In the genomic region with DNA sequence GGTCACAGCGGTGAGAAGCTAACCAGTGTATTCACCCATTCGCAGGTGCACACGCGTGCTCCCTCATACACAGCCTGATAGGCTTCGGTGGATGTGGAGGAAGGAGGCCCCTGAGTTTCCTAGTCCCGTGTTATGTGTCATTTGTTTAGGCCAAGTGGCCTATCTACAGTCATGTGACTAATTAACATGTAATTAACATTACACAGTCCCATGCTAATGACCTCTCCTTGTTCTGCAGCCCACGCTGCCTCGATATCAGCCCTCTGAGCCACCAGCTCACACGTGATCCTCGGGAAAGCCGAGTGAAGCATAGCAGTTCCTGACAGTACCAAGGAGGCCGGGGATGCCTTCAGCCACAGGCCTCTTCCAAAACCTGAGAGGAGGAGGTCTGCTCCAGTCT, we compare ENCODE assay signal across 25 mouse cellular contexts. TPM values are rescaled to one million over a fixed set of nuclear protein-coding genes. Genes with fewer than 3 reads are reported as not detected.
DNase-seq lines count a peak whose midpoint lies in the region; ATAC-seq and TF ChIP-seq lines count a peak whose summit lies in the region.
"Had no signal": no experiment of that assay in that cellular context is flagged by ENCODE, and none has a peak within 500 bp of the region (broad histone marks: within the 10 kb centered on the region; RNA-seq: fewer than 3 reads in every experiment).

No protein-coding gene starts in this region.

- no peak overlapping the region for H3K4me3 ChIP-seq in hindbrain, embryonic 13.5 days
- H3K4me3 ChIP-seq in hindbrain, embryonic 10.5 days = no peak overlapping the region
- no peak overlapping the region for H3K4me3 ChIP-seq in midbrain, embryonic 14.5 days (replicated peaks; ENCODE audit: low read depth, low read length)
- no peak overlapping the region for H3K4me3 ChIP-seq in midbrain, embryonic 11.5 days (ENCODE audit: low read depth, low read length)
- peak overlapping the region; percentile 9 to 19; a peak in 2 of 4 replicates for H3K4me3 ChIP-seq in ES-E14 (ENCODE audit: insufficient read depth in 1 of 2, low read depth in 1 of 2, low read length in 2 of 2, poor library complexity in 1 of 2, severe bottlenecking in 1 of 2)
- H3K4me3 ChIP-seq in hindbrain, embryonic 14.5 days (replicated peaks; ENCODE audit: low read length) = no peak overlapping the region
- H3K4me3 ChIP-seq: embryonic facial prominence, embryonic 15.5 days; heart, embryonic 10.5 days; hindbrain, embryonic 15.5 days; limb, embryonic 13.5 days; liver, embryonic 13.5 days had no signal

- no peak overlapping the region for H3K9ac ChIP-seq in hindbrain, embryonic 13.5 days
- H3K9ac ChIP-seq in midbrain, embryonic 14.5 days (replicated peaks; ENCODE audit: low read length) = no peak overlapping the region
- no peak overlapping the region for H3K9ac ChIP-seq in midbrain, embryonic 11.5 days (ENCODE audit: low read length)
- 0 out of 2 replicates have a peak overlapping the region, but pooled peaks have one; percentile 2 for H3K9ac ChIP-seq in ES-E14 (ENCODE audit: insufficient read depth, low read depth, low read length, poor library complexity, severe bottlenecking)
- no peak overlapping the region for H3K9ac ChIP-seq in hindbrain, embryonic 14.5 days
- H3K9ac ChIP-seq: embryonic facial prominence, embryonic 15.5 days; hindbrain, embryonic 15.5 days; limb, embryonic 13.5 days; liver, embryonic 13.5 days; lung, embryonic 14.5 days had no signal

- peaks cover 46% of the 10 kb centered on the region for H3K4me1 ChIP-seq in hindbrain, embryonic 13.5 days (replicated peaks)
- peaks cover 29% of the 10 kb centered on the region for H3K4me1 ChIP-seq in hindbrain, embryonic 10.5 days (replicated peaks)
- H3K4me1 ChIP-seq in midbrain, embryonic 14.5 days (ENCODE audit: control insufficient read depth, insufficient read depth, low read length) = peaks cover 17% of the 10 kb centered on the region
- H3K4me1 ChIP-seq in midbrain, embryonic 11.5 days (ENCODE audit: control insufficient read depth, insufficient read depth, low read length) = peaks cover 5% of the 10 kb centered on the region
- H3K4me1 ChIP-seq in ES-E14 (ENCODE audit: control insufficient read depth in 2 of 2, insufficient read depth in 2 of 2, low read length in 2 of 2, poor library complexity in 1 of 2) = peaks cover 0 to 9% of the 10 kb centered on the region in 2 experiments; a peak in 2 of 4 replicates
- peaks cover 27% of the 10 kb centered on the region for H3K4me1 ChIP-seq in hindbrain, embryonic 14.5 days (replicated peaks; ENCODE audit: control insufficient read depth, insufficient read depth, low read length)
- H3K4me1 ChIP-seq: liver, embryonic 13.5 days had no signal

- DNase-seq in hindbrain, embryonic 10.5 days (ENCODE audit: low spot score) = no peak
- DNase-seq in midbrain, embryonic 14.5 days = no peak
- no peak for DNase-seq in midbrain, embryonic 11.5 days (ENCODE audit: low spot score, missing footprints)
- DNase-seq in ES-E14 (ENCODE audit: low read depth, low spot score) = no peak
- no peak for DNase-seq in hindbrain, embryonic 14.5 days (ENCODE audit: low spot score)
- no peak for DNase-seq in right cerebral cortex, postnatal 25 days
- no peak for DNase-seq in adrenal gland, postnatal 36 days
- DNase-seq: adrenal gland, postnatal 25 days; B cell, adult 2 months; cerebellum, adult 18-20 months; cerebellum, postnatal 25 days; liver, embryonic 13.5 days; lung, embryonic 14.5 days; lung, postnatal 36 days; right cerebral cortex, adult 18-20 months; thymus, postnatal 4 days had no signal

- in situ Hi-C loops in ES-E14 (cut with MboI; ENCODE audit: low sequenced_read_pairs in 2 of 2, unreplicated experiment in 2 of 2) = loop anchor here in 1 of 2 experiments (10.0 kb wide), 1 partner anchor 59 kb away; no protein-coding TSS in a partner anchor

- whole genome bisulfite sequencing in hindbrain, embryonic 13.5 days = 49% methylated on average over 12 of the region's 12 CpGs
- 84% methylated on average over 12 of the region's 12 CpGs for WGBS in hindbrain, embryonic 10.5 days
- 65% methylated on average over 12 of the region's 12 CpGs for WGBS in midbrain, embryonic 14.5 days
- 83% methylated on average over 12 of the region's 12 CpGs for WGBS in midbrain, embryonic 11.5 days
- WGBS in hindbrain, embryonic 14.5 days = 47% methylated on average over 12 of the region's 12 CpGs

- H3K9me3 ChIP-seq in hindbrain, embryonic 13.5 days = no peaks in the 10 kb centered on the region
- peaks cover 8% of the 10 kb centered on the region; the same call in 1 of the 2 replicates for H3K9me3 ChIP-seq in hindbrain, embryonic 10.5 days
- no peaks in the 10 kb centered on the region for H3K9me3 ChIP-seq in midbrain, embryonic 14.5 days (ENCODE audit: control insufficient read depth, low read length)
- H3K9me3 ChIP-seq in midbrain, embryonic 11.5 days (ENCODE audit: control insufficient read depth, low read length) = no peaks in the 10 kb centered on the region
- no peaks in the 10 kb centered on the region for H3K9me3 ChIP-seq in ES-E14 (ENCODE audit: control insufficient read depth, insufficient read depth, low read depth, low read length)
- no peaks in the 10 kb centered on the region for H3K9me3 ChIP-seq in hindbrain, embryonic 14.5 days (ENCODE audit: control insufficient read depth, low read length)
- H3K9me3 ChIP-seq: embryonic facial prominence, embryonic 15.5 days; heart, embryonic 10.5 days; hindbrain, embryonic 15.5 days; limb, embryonic 13.5 days; liver, embryonic 13.5 days had no signal

- no peaks in the 10 kb centered on the region for H3K27me3 ChIP-seq in hindbrain, embryonic 13.5 days
- H3K27me3 ChIP-seq in hindbrain, embryonic 10.5 days (ENCODE audit: insufficient read depth, poor library complexity, severe bottlenecking) = peaks cover 7% of the 10 kb centered on the region
- no peaks in the 10 kb centered on the region for H3K27me3 ChIP-seq in midbrain, embryonic 14.5 days (ENCODE audit: control insufficient read depth, insufficient read depth, low read length)
- no peaks in the 10 kb centered on the region for H3K27me3 ChIP-seq in midbrain, embryonic 11.5 days (ENCODE audit: control insufficient read depth, insufficient read depth, low read length)
- no peaks in the 10 kb centered on the region for H3K27me3 ChIP-seq in hindbrain, embryonic 14.5 days (ENCODE audit: control insufficient read depth, insufficient read depth, low read length)
- H3K27me3 ChIP-seq: embryonic facial prominence, embryonic 15.5 days; hindbrain, embryonic 15.5 days; limb, embryonic 13.5 days; liver, embryonic 13.5 days had no signal

- no peaks in the 10 kb centered on the region for H3K36me3 ChIP-seq in hindbrain, embryonic 13.5 days
- no peaks in the 10 kb centered on the region for H3K36me3 ChIP-seq in hindbrain, embryonic 10.5 days
- H3K36me3 ChIP-seq in midbrain, embryonic 14.5 days (ENCODE audit: control insufficient read depth, insufficient read depth, low read length) = no peaks in the 10 kb centered on the region
- H3K36me3 ChIP-seq in midbrain, embryonic 11.5 days (ENCODE audit: control insufficient read depth, insufficient read depth, low read length) = no peaks in the 10 kb centered on the region
- H3K36me3 ChIP-seq in ES-E14 (ENCODE audit: control insufficient read depth, insufficient read depth, low read length, poor library complexity, severe bottlenecking) = no peaks in the 10 kb centered on the region
- no peaks in the 10 kb centered on the region for H3K36me3 ChIP-seq in hindbrain, embryonic 14.5 days (replicated peaks; ENCODE audit: control insufficient read depth, insufficient read depth)
- H3K36me3 ChIP-seq: embryonic facial prominence, embryonic 15.5 days; heart, embryonic 10.5 days; hindbrain, embryonic 15.5 days; limb, embryonic 13.5 days; liver, embryonic 13.5 days had no signal

- H3K27ac ChIP-seq in hindbrain, embryonic 13.5 days = 0 out of 2 replicates have a peak overlapping the region, but pooled peaks have one; percentile 58
- H3K27ac ChIP-seq in hindbrain, embryonic 10.5 days = no peak overlapping the region
- H3K27ac ChIP-seq in midbrain, embryonic 14.5 days (replicated peaks; ENCODE audit: low read depth, low read length) = no peak overlapping the region
- H3K27ac ChIP-seq in midbrain, embryonic 11.5 days (ENCODE audit: low read depth, low read length) = no peak overlapping the region
- no peak overlapping the region for H3K27ac ChIP-seq in ES-E14 (ENCODE audit: insufficient read depth, low read depth, low read length, poor library complexity, severe bottlenecking)
- no peak overlapping the region for H3K27ac ChIP-seq in hindbrain, embryonic 14.5 days
- H3K27ac ChIP-seq: embryonic facial prominence, embryonic 15.5 days; heart, embryonic 10.5 days; hindbrain, embryonic 15.5 days; limb, embryonic 13.5 days; liver, embryonic 13.5 days had no signal

- H3K4me2 ChIP-seq in hindbrain, embryonic 13.5 days = no peak overlapping the region
- H3K4me2 ChIP-seq in midbrain, embryonic 14.5 days (ENCODE audit: low read length) = no peak overlapping the region
- H3K4me2 ChIP-seq in midbrain, embryonic 11.5 days = no peak overlapping the region
- H3K4me2 ChIP-seq in hindbrain, embryonic 14.5 days (replicated peaks) = no peak overlapping the region
- H3K4me2 ChIP-seq: embryonic facial prominence, embryonic 15.5 days; hindbrain, embryonic 15.5 days; limb, embryonic 13.5 days; liver, embryonic 13.5 days; lung, embryonic 14.5 days had no signal

- peak; percentile 38; the same call in 1 of the 2 replicates for ATAC-seq in hindbrain, embryonic 13.5 days (ENCODE audit: low FRiP score)
- peak; percentile 63 for ATAC-seq in midbrain, embryonic 14.5 days (ENCODE audit: low FRiP score, low TSS enrichment)
- no peak for ATAC-seq in midbrain, embryonic 11.5 days (ENCODE audit: low FRiP score)
- peak; percentile 24; the same call in 1 of the 2 replicates for ATAC-seq in hindbrain, embryonic 14.5 days (ENCODE audit: low FRiP score)
- ATAC-seq: intestine, postnatal 0 days; Patski had no signal

TF ChIP-seq in ES-E14, 5 proteins besides CTCF, POLR2A, EP300 and RAD21:
- TF ChIP-seq ZNF384 (IDR thresholded peaks at IDR 0.05; ENCODE audit: low read depth, low read length) (no peak), ZC3H11A (IDR thresholded peaks at IDR 0.05; ENCODE audit: borderline replicate concordance, low read depth, low read length) (no peak), MAFK (IDR thresholded peaks at IDR 0.05; ENCODE audit: insufficient read depth, low read depth, low read length) (no peak), HCFC1 (IDR thresholded peaks at IDR 0.05; ENCODE audit: borderline replicate concordance, insufficient read depth, low read length) (no peak), CHD2 (IDR thresholded peaks at IDR 0.05; ENCODE audit: low read depth, low read length) (no peak)

RNA-seq across cellular contexts. Expression of a gene that starts 36.9 kb away (rescaled TPM):
- polyA plus RNA-seq in hindbrain, embryonic 13.5 days (2015; fragmentation: Nextera tagmentation; extraction: Ambion mirVana) = 18.0 and 18.3 TPM in 2 replicates
- 12.2 and 17.5 TPM in 2 replicates for polyA plus RNA-seq in hindbrain, embryonic 10.5 days (2016; fragmentation: Nextera tagmentation; extraction: Ambion mirVana)
- polyA plus RNA-seq in midbrain, embryonic 14.5 days (2014; fragmentation: Nextera tagmentation; extraction: Ambion mirVana) = 14.7 and 14.9 TPM in 2 replicates
- 9.6 and 10.1 TPM in 2 replicates for polyA plus RNA-seq in midbrain, embryonic 11.5 days (2014; fragmentation: Nextera tagmentation; extraction: Ambion mirVana)
- 2.7 and 3.5 TPM in 2 replicates for total RNA-seq in ES-E14 (2012; rRNA removed)
- 8.5 and 10.4 TPM in 2 replicates for polyA plus RNA-seq in hindbrain, embryonic 14.5 days (2014; fragmentation: Nextera tagmentation; extraction: Ambion mirVana)
- 10 to 100 TPM in 1 of 2 experiments, 1 to 10 TPM in 1; 8.6 to 12.4 TPM for total RNA-seq in adrenal gland, postnatal 36 days (2021)
- total RNA-seq: megakaryocyte-erythroid progenitor cell, adult 5-6 weeks had no signal
- polyA plus RNA-seq: testis, adult 2 months had no signal

Comparison
In these comparisons a context has a peak if more than half of its experiments do, and no peak if none do; other contexts are left out.
1. H3K4me3 ChIP-seq: peak in ES-E14 (2 of 2); none in hindbrain, embryonic 13.5 days (single experiment), hindbrain, embryonic 10.5 days (single experiment), midbrain, embryonic 14.5 days (single experiment), midbrain, embryonic 11.5 days (single experiment) and hindbrain, embryonic 14.5 days (single experiment).